Mouse (Mus musculus) forebrain, embryonic 13.5 days (tissue): Measurements from ENCODE around the gene Hnf4a. TPM values are rescaled to one million over a fixed set of nuclear protein-coding genes. Genes with fewer than 3 reads are reported as not detected.
A peak's percentile ranks its signal among the peaks of the same experiment; 100 is the strongest.

ENCODE experiments used
- ATAC-seq: fragments of 200-750 bp; cut with Nextera tagmentation; 2 replicates; pipeline ENCODE4 v1.8.0; 2017
- H3K27ac ChIP-seq: fragments of 300-500 bp; sonication (generic); 2 replicates; pipeline ENCODE4 v1.5.1; 2015; ENCODE audit warnings: inconsistent platforms, mild to moderate bottlenecking, moderate library complexity
- H3K27me3 ChIP-seq: fragments of 300-500 bp; sonication (generic); 2 replicates; pipeline ENCODE4 v1.6.1; 2015; ENCODE audit warnings: mild to moderate bottlenecking, inconsistent platforms
- H3K36me3 ChIP-seq: fragments of 300-500 bp; sonication (generic); 2 replicates; pipeline ENCODE4 v1.6.1; 2015; ENCODE audit warnings: mild to moderate bottlenecking, inconsistent platforms; ENCODE audit not compliant: poor library complexity, severe bottlenecking
- H3K4me1 ChIP-seq: fragments of 300-500 bp; sonication (generic); 2 replicates; pipeline ENCODE4 v1.6.1; 2015; ENCODE audit warnings: inconsistent platforms
- H3K4me2 ChIP-seq: fragments of 300-500 bp; sonication (generic); 2 replicates; pipeline ENCODE4 v1.6.1; 2015; ENCODE audit warnings: inconsistent platforms, mild to moderate bottlenecking, moderate library complexity
- H3K4me3 ChIP-seq: fragments of 300-500 bp; sonication (generic); 2 replicates; pipeline ENCODE4 v1.5.1; 2015; ENCODE audit warnings: mild to moderate bottlenecking, inconsistent platforms
- H3K9ac ChIP-seq: fragments of 300-500 bp; sonication (generic); 2 replicates; pipeline ENCODE4 v1.6.1; 2015; ENCODE audit warnings: mild to moderate bottlenecking, inconsistent platforms
- H3K9me3 ChIP-seq: fragments of 300-500 bp; sonication (generic); replicated peaks from 2 replicates; pipeline ENCODE4 v1.6.1; 2016; ENCODE audit warnings: inconsistent platforms
- WGBS: fragments of 180-500 bp; shearing (Covaris S2); methylation state at CpG from one replicate; pipeline ENCODE4 v1.1.7; 2015; 5-methylcytosine and 5-hydroxymethylcytosine counted together
- polyA plus RNA-seq: library from polyadenylated mRNA; unstranded; fragments of >200 nt; fragmentation: Nextera tagmentation; extraction: Ambion mirVana; gene quantifications from 2 replicates; pipeline ENCODE4 v1.2.1, GENCODE M21; 2015

Gene Hnf4a
- polyA plus RNA-seq, 1 experiment from 2014 or later = not detected

- Histone ChIP-seq H3K27ac (no peak overlapping the region), H3K4me2 (no peak overlapping the region), H3K9ac (no peak overlapping the region), H3K4me1 (peaks cover 12% of the 10 kb centered on the region), H3K9me3 (no peaks in the 10 kb centered on the region), H3K4me3 (no peak overlapping the region), H3K36me3 (peaks cover 35% of the 10 kb centered on the region), H3K27me3 (no peaks in the 10 kb centered on the region)
- 97% methylated on average over 6 of the region's 6 CpGs for WGBS
- no peak for ATAC-seq
These were observed 37.7 kb upstream of the Hnf4a start for GRCm38 (mm10) chr2:163468866-163469265.

DNA sequence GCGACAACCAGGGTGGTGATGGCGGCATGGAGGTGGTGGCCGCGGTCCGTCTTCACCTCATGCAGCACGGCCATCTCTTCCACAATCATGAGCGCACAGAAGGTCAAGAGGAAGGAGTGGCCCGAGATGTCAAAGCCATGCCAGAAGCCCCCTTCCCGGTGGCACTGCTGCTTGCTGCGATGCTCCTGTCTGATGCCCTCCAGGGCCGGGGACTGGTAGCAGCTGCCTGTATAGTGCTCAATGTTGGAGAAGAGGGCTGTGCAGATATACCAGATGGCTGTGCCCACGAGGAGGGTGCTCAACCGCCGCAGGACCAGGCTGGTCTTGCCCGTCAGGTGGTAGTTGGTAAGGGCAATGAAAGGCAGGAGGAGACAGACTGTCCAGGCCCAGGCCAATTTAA lies 36.9 kb upstream of the Hnf4a start:
- no peak overlapping the region for H3K4me3 ChIP-seq
- WGBS = 94% methylated on average over 15 of the region's 15 CpGs
- peaks cover 12% of the 10 kb centered on the region for H3K4me1 ChIP-seq
- no peak for ATAC-seq
- H3K4me2 ChIP-seq = no peak overlapping the region
- peaks cover 35% of the 10 kb centered on the region for H3K36me3 ChIP-seq
- H3K9me3 ChIP-seq = no peaks in the 10 kb centered on the region
- H3K27me3 ChIP-seq = no peaks in the 10 kb centered on the region
- no peak overlapping the region for H3K27ac ChIP-seq
- no peak overlapping the region for H3K9ac ChIP-seq

DNA sequence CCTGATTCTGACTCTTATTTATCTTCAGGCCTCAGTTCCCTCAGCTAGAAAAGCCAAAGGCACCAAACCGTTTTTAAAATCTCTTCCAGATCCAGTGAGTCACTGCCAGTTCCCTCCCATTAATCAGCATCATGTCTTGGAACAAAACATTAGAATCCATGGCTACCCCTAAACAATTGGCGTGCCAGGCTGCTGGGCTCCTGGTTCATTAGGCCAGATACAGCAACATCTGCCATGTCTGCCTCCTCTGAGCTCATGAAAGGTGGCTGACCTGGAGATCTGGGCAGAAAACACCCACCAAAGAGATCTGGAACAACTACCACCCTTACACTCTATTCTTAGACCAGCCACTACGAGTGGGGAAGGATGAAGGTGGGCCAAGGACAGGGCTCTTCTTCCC lies 35.5 kb upstream of the Hnf4a start:
- Histone ChIP-seq H3K36me3 (peaks cover 35% of the 10 kb centered on the region), H3K9ac (0 out of 2 replicates have a peak overlapping the region, but pooled peaks have one; percentile 84), H3K27ac (no peak overlapping the region), H3K27me3 (no peaks in the 10 kb centered on the region), H3K9me3 (no peaks in the 10 kb centered on the region), H3K4me3 (peak overlapping the region; percentile 72; the same call in 1 of the 2 replicates), H3K4me2 (peak overlapping the region; percentile 78), H3K4me1 (peaks cover 12% of the 10 kb centered on the region)
- no peak for ATAC-seq
- 65% methylated on average over 3 of the region's 3 CpGs for WGBS

DNA sequence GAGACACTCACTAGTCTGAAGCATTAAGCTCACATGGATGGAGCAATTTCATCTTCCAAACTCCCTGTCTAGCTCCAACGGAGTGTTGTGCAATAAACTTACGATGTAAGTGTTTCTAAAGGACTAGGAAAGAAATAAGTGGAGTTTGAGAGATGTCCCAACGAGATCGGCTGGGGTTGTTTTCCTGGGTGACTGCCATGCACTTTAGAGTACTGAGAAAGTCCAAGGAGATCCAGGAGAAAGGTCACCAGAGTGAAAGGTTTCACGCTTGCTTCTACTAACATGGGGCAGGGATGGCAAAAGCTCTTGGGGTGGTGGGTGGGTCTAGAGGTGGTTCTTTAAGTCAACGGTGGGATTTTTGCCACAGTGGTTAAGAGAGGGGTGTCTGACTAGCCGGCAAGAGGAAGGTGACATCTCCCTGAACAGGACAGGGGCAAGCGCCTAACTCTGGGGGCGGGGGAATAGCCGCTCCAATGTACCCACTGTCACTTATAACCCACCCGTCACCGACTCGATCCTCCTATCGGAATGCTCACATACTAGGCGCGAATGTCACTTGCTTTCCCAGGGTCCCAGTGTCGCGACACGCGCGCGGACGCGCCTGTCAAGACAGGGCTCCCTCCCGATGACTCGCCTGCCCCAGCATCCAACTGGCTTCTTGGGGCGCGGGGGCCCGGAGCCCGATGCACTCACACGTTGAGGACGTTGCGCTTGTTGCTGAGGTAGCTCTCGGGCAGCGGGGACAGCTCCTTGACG lies 34.7 kb upstream of the Hnf4a start:
- H3K9ac ChIP-seq = peak overlapping the region; percentile 84
- peaks cover 12% of the 10 kb centered on the region for H3K4me1 ChIP-seq
- ATAC-seq = no peak; the same call in 1 of the 2 replicates
- peaks cover 28% of the 10 kb centered on the region for H3K36me3 ChIP-seq
- peak overlapping the region; percentile 78 for H3K4me2 ChIP-seq
- WGBS = 5% methylated on average over 36 of the region's 36 CpGs
- no peaks in the 10 kb centered on the region for H3K9me3 ChIP-seq
- H3K27me3 ChIP-seq = no peaks in the 10 kb centered on the region
- H3K27ac ChIP-seq = peak overlapping the region; percentile 32; the same call in 1 of the 2 replicates
- H3K4me3 ChIP-seq = peak overlapping the region; percentile 72

DNA sequence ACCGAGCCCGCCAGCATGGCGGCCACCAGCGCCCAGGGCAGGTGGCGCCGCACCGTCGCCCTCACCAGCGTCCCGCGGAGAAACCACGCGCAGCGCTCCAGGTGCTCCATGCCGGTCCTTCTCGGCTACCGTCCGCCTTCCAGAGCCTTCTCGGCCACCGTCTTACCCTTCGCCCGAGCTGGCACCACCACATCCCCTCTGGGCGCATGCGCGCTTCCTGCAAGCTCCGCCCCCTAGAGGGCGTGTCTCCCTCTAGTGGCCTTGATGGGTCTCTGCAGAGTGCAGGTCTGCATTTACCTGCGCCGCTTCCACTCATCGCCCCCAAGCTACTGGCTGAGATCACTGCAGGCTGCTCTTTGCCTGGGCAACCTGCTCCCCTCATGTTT lies 34.1 kb upstream of the Hnf4a start, which contains the start of gene Fitm2:
Fitm2 (minus strand) TSS at position 164 of the 386 bp plus-strand sequence.
- under 1% methylated on average over 30 of the region's 30 CpGs for WGBS
- H3K4me1 ChIP-seq = peaks cover 12% of the 10 kb centered on the region
- H3K27ac ChIP-seq = peak within 1 kb of the TSS; percentile 32; the same call in 1 of the 2 replicates
- H3K4me3 ChIP-seq = peak within 1 kb of the TSS; percentile 72
- H3K9ac ChIP-seq = peak within 1 kb of the TSS; percentile 84
- H3K27me3 ChIP-seq = no peaks in the 10 kb centered on the region
- H3K9me3 ChIP-seq = no peaks in the 10 kb centered on the region
- ATAC-seq = peak; percentile 97
- peak within 1 kb of the TSS; percentile 78 for H3K4me2 ChIP-seq
- peaks cover 25% of the 10 kb centered on the region for H3K36me3 ChIP-seq

DNA sequence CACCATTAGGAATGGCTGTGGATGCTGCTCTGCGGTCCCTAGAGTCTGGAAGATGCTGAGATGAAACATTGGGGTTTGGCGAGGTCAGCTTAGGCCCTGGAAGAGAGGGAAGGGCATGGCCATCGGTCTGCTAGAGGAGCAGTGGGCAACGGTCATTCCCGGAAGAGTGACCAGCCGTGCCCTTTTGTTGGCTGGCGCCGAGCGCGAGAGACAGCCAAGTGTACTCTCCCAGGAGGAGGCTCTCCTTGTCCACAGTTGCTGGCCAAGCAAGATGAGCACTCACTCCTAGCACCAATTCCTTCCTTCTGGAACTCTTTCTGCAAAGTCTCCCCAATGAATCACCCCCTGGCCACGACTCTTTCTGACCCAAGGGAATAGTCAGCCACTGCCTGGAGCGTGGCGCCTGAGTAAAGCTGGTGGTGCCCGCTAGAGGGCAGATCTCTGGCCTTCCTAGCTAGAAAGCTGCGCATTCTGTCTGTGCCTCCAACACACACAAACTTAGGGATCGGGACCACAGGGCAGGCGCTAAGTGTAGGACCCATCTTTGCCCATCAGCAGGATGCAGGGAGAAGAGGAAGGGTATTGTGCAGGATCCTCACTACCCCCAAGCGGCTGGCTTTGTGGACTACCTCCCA lies 26.3 kb upstream of the Hnf4a start:
- Histone ChIP-seq H3K4me3 (no peak overlapping the region), H3K9ac (no peak overlapping the region), H3K4me2 (no peak overlapping the region), H3K27me3 (peaks cover 21% of the 10 kb centered on the region), H3K9me3 (no peaks in the 10 kb centered on the region), H3K27ac (no peak overlapping the region), H3K36me3 (no peaks in the 10 kb centered on the region), H3K4me1 (peaks cover 5% of the 10 kb centered on the region; the same call in 1 of the 2 replicates)
- no peak for ATAC-seq
- WGBS = 52% methylated on average over 18 of the region's 18 CpGs

DNA sequence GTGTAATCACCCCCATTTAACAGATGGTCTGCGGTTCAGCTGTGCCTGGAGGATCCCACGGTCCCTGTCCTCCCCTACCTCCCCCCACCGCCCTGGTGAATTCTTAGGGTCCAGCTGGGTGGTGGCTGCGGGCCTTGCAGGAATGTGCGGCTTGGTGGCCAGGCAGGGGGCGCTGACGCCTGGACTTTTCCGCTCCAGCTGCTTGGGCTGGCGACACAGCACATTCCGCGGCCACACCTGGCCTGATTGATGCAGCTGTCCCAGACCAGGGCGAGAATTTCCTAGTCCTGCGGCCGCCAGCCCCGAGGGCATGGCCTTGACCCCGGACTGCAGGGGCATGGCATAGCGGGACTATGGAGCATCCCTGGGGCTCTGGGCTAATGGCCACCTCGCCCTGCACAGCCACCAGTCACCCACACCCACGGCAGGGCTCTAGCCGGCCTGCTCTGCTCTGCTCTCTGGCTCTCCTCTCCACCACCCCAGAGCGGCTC lies 25.0 kb upstream of the Hnf4a start:
- H3K9ac ChIP-seq = peak overlapping the region; percentile 43; the same call in 1 of the 2 replicates

GRCm38 (mm10) chr2:163487360-163487759 lies 19.2 kb upstream of the Hnf4a start:
- no peaks in the 10 kb centered on the region for H3K36me3 ChIP-seq
- H3K27ac ChIP-seq = no peak overlapping the region
- no peak overlapping the region for H3K4me2 ChIP-seq
- 92% methylated on average over 3 of the region's 3 CpGs for WGBS
- H3K4me3 ChIP-seq = no peak overlapping the region
- no peak overlapping the region for H3K9ac ChIP-seq
- no peaks in the 10 kb centered on the region for H3K9me3 ChIP-seq
- ATAC-seq = no peak
- H3K27me3 ChIP-seq = peaks cover 4% of the 10 kb centered on the region; the same call in 1 of the 2 replicates
- no peaks in the 10 kb centered on the region for H3K4me1 ChIP-seq

More for the DNA sequence above, 25.0 kb upstream of the Hnf4a start:
- Histone ChIP-seq H3K36me3 (no peaks in the 10 kb centered on the region), H3K4me1 (peaks cover 5% of the 10 kb centered on the region; the same call in 1 of the 2 replicates), H3K4me3 (peak overlapping the region; percentile 1; the same call in 1 of the 2 replicates), H3K27me3 (peaks cover 21% of the 10 kb centered on the region), H3K27ac (no peak overlapping the region), H3K9me3 (no peaks in the 10 kb centered on the region), H3K4me2 (peak overlapping the region; percentile 44)
- ATAC-seq = no peak
- WGBS = under 1% methylated on average over 21 of the region's 21 CpGs

DNA sequence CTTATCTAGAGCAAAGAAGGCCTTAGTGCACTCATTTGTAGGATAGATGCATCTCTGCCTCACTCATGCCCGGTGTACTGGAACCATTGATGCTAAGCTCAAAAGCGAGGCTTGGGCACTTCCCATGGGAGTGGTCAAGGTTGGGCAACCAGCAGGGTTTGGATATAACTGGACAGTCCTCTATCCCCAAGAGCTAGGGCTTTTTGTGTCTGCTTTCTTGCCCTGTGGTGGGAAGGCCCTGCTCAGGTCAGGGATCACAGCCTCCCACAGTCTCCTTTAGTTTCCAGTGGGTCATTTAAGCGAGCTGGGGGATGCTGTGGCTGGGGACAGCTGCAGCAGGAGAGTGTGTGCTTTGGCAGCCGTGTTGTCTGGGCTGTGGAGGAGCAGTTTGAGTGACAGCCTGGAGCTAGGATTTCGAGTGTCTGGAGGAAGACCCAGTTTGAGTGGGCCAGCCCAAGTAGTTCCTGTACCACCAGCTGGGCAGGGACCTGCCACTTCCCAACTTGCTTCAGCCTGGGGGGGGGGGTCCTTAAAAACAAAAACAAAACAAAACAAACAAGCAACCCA lies 16.8 kb upstream of the Hnf4a start:
- Histone ChIP-seq H3K36me3 (no peaks in the 10 kb centered on the region), H3K4me1 (no peaks in the 10 kb centered on the region), H3K9ac (no peak overlapping the region), H3K4me2 (no peak overlapping the region), H3K27me3 (0 out of 2 replicates have a peak, but pooled peaks cover 3% of the 10 kb centered on the region), H3K4me3 (no peak overlapping the region), H3K27ac (no peak overlapping the region), H3K9me3 (no peaks in the 10 kb centered on the region)
- WGBS = 57% methylated on average over 5 of the region's 5 CpGs
- ATAC-seq = no peak

DNA sequence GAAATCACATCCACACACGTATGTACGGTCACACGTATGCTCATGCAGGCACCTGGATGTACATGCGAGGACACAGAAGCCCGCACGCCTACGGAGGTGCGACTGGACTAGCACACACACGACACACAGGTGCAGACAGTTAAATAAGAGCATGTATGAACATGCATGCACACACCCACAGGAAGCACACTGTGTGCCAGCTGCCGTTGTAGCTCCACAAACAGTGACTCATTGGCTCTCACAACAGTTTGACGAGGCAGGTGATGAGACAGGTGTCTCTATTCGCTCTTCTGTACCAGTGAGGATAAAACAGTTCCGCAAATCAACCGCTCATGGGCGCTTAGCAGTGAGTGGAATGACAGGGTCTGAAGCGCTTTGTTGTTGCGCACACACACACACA lies 16.0 kb upstream of the Hnf4a start:
- WGBS = 92% methylated on average over 17 of the region's 17 CpGs
- Histone ChIP-seq H3K36me3 (no peaks in the 10 kb centered on the region), H3K4me3 (no peak overlapping the region), H3K27ac (no peak overlapping the region), H3K4me1 (no peaks in the 10 kb centered on the region), H3K27me3 (0 out of 2 replicates have a peak, but pooled peaks cover 3% of the 10 kb centered on the region), H3K9ac (no peak overlapping the region), H3K4me2 (no peak overlapping the region), H3K9me3 (no peaks in the 10 kb centered on the region)
- ATAC-seq = no peak

GRCm38 (mm10) chr2:163491351-163491750 lies 15.3 kb upstream of the Hnf4a start:
- Histone ChIP-seq H3K4me1 (no peaks in the 10 kb centered on the region), H3K9me3 (no peaks in the 10 kb centered on the region), H3K4me2 (no peak overlapping the region), H3K27ac (no peak overlapping the region), H3K36me3 (no peaks in the 10 kb centered on the region), H3K4me3 (no peak overlapping the region), H3K9ac (no peak overlapping the region), H3K27me3 (0 out of 2 replicates have a peak, but pooled peaks cover 3% of the 10 kb centered on the region)
- 0 out of 2 replicates have a peak, but pooled peaks have one; percentile 27 for ATAC-seq
- 65% methylated on average over 7 of the region's 7 CpGs for WGBS

- no peak for ATAC-seq
- Histone ChIP-seq H3K27me3 (0 out of 2 replicates have a peak, but pooled peaks cover 3% of the 10 kb centered on the region), H3K9me3 (no peaks in the 10 kb centered on the region), H3K4me2 (no peak within 1 kb of the TSS), H3K4me3 (no peak within 1 kb of the TSS), H3K9ac (no peak within 1 kb of the TSS), H3K27ac (no peak within 1 kb of the TSS), H3K4me1 (no peaks in the 10 kb centered on the region), H3K36me3 (no peaks in the 10 kb centered on the region)
- WGBS = 81% methylated on average over 5 of the region's 5 CpGs
These were observed 14.6 kb upstream of the Hnf4a start, which contains the start of gene R3hdml for GRCm38 (mm10) chr2:163492018-163492417. Gene R3hdml, plus strand, starts transcription at chr2:163492318.
